Mouse (Mus musculus): ENCODE data around the gene Samd14. TPM values are rescaled to one million over a fixed set of nuclear protein-coding genes. Genes with fewer than 3 reads are reported as not detected.
A peak's percentile ranks its signal among the peaks of the same experiment; 100 is the strongest.
"Not testable (repeated sequence)": the region's sequence is repeated elsewhere in the genome, so short reads cannot be mapped to it uniquely, and the experiment has no call there.

Gene Samd14
- 20.3 and 22.1 TPM in 2 replicates for polyA plus RNA-seq (2014; fragmentation: Nextera tagmentation; extraction: Ambion mirVana)

GRCm38 (mm10) chr11:95009629-95010014 is at the start of gene Samd14:
Gene Samd14, plus strand, starts transcription at chr11:95009879.
- peak within 1 kb of the TSS; percentile 80 for H3K4me2 ChIP-seq (ENCODE audit: low read length)
- H3K9me3 ChIP-seq (ENCODE audit: control insufficient read depth, low read length), result no peaks in the 10 kb centered on the region
- H3K36me3 ChIP-seq (ENCODE audit: control insufficient read depth, insufficient read depth, low read length), result peaks cover 16% of the 10 kb centered on the region
- peak within 1 kb of the TSS; percentile 77 for H3K4me3 ChIP-seq (ENCODE audit: low read depth, low read length)
- peak within 1 kb of the TSS; percentile 95 for H3K27ac ChIP-seq (ENCODE audit: low read depth)
- ATAC-seq (replicated peaks; ENCODE audit: low FRiP score, low TSS enrichment, low read depth) (peak; percentile 49), DNase-seq (ENCODE audit: low spot score) (peak; percentile 87)
- H3K4me1 ChIP-seq (replicated peaks; ENCODE audit: control insufficient read depth, insufficient read depth, low read length), result peaks cover 43% of the 10 kb centered on the region
- peak within 1 kb of the TSS; percentile 87 for H3K9ac ChIP-seq (ENCODE audit: low read length)
- WGBS, result under 1% methylated on average over 32 of the region's 32 CpGs
- no peaks in the 10 kb centered on the region for H3K27me3 ChIP-seq (replicated peaks; ENCODE audit: control insufficient read depth, insufficient read depth, low read length)

GRCm38 (mm10) chr11:94962534-94963101 is 47.1 kb upstream of the Samd14 start:
- WGBS, result 57% methylated on average over 5 of the region's 5 CpGs
- H3K4me3 ChIP-seq (ENCODE audit: low read depth, low read length), result no peak overlapping the region
- H3K27me3 ChIP-seq (replicated peaks; ENCODE audit: control insufficient read depth, insufficient read depth, low read length), result no peaks in the 10 kb centered on the region
- H3K27ac ChIP-seq (ENCODE audit: low read depth), result no peak overlapping the region
- H3K36me3 ChIP-seq (ENCODE audit: control insufficient read depth, insufficient read depth, low read length), result no peaks in the 10 kb centered on the region
- ATAC-seq (replicated peaks; ENCODE audit: low FRiP score, low TSS enrichment, low read depth), result no peak
- H3K9me3 ChIP-seq (ENCODE audit: control insufficient read depth, low read length), result no peaks in the 10 kb centered on the region
- H3K9ac ChIP-seq (ENCODE audit: low read length), result no peak overlapping the region
- peaks cover 6% of the 10 kb centered on the region for H3K4me1 ChIP-seq (replicated peaks; ENCODE audit: control insufficient read depth, insufficient read depth, low read length)
- H3K4me2 ChIP-seq (ENCODE audit: low read length), result no peak overlapping the region
- no peak for DNase-seq (ENCODE audit: low spot score)

- no peak for ATAC-seq (replicated peaks; ENCODE audit: low FRiP score, low TSS enrichment, low read depth)
- DNase-seq (ENCODE audit: low spot score), result no peak
- Histone ChIP-seq H3K4me1 (replicated peaks; ENCODE audit: control insufficient read depth, insufficient read depth, low read length) (no peaks in the 10 kb centered on the region), H3K27me3 (replicated peaks; ENCODE audit: control insufficient read depth, insufficient read depth, low read length) (no peaks in the 10 kb centered on the region), H3K9ac (ENCODE audit: low read length) (no peak within 1 kb of the TSS), H3K4me2 (ENCODE audit: low read length) (no peak within 1 kb of the TSS), H3K4me3 (ENCODE audit: low read depth, low read length) (no peak within 1 kb of the TSS), H3K9me3 (ENCODE audit: control insufficient read depth, low read length) (no peaks in the 10 kb centered on the region), H3K36me3 (ENCODE audit: control insufficient read depth, insufficient read depth, low read length) (no peaks in the 10 kb centered on the region), H3K27ac (ENCODE audit: low read depth) (no peak within 1 kb of the TSS)
- WGBS, result 44% methylated on average over 4 of the region's 4 CpGs
Measured at GRCm38 (mm10) chr11:94967419-94967818, 42.3 kb upstream of the Samd14 start, which contains the start of gene Hils1. Gene Hils1, plus strand, starts transcription at chr11:94967593.

GRCm38 (mm10) chr11:94968187-94968586 is 41.5 kb upstream of the Samd14 start:
- no peak overlapping the region for H3K9ac ChIP-seq (ENCODE audit: low read length)
- 84% methylated on average over 7 of the region's 7 CpGs for WGBS

GRCm38 (mm10) chr11:94969709-94970108 is 40.0 kb upstream of the Samd14 start:
- not testable (repeated sequence) for H3K27ac ChIP-seq (ENCODE audit: low read depth); H3K4me3 ChIP-seq (ENCODE audit: low read depth, low read length)

More at GRCm38 (mm10) chr11:94968187-94968586, 41.5 kb upstream of the Samd14 start:
- H3K4me2 ChIP-seq (ENCODE audit: low read length), result no peak overlapping the region
- no peaks in the 10 kb centered on the region for H3K9me3 ChIP-seq (ENCODE audit: control insufficient read depth, low read length)
- H3K4me3 ChIP-seq (ENCODE audit: low read depth, low read length), result no peak overlapping the region
- ATAC-seq (replicated peaks; ENCODE audit: low FRiP score, low TSS enrichment, low read depth) (no peak), DNase-seq (ENCODE audit: low spot score) (no peak)
- no peaks in the 10 kb centered on the region for H3K36me3 ChIP-seq (ENCODE audit: control insufficient read depth, insufficient read depth, low read length)
- H3K27me3 ChIP-seq (replicated peaks; ENCODE audit: control insufficient read depth, insufficient read depth, low read length), result no peaks in the 10 kb centered on the region
- no peak overlapping the region for H3K27ac ChIP-seq (ENCODE audit: low read depth)
- no peaks in the 10 kb centered on the region for H3K4me1 ChIP-seq (replicated peaks; ENCODE audit: control insufficient read depth, insufficient read depth, low read length)

GRCm38 (mm10) chr11:94970210-94970943 is 39.3 kb upstream of the Samd14 start:
- ATAC-seq (replicated peaks; ENCODE audit: low FRiP score, low TSS enrichment, low read depth) (peak; percentile 57; the same call in 1 of the 2 replicates), DNase-seq (ENCODE audit: low spot score) (peak; percentile 85)

More at GRCm38 (mm10) chr11:94969709-94970108, 40.0 kb upstream of the Samd14 start:
- H3K27me3 ChIP-seq (replicated peaks; ENCODE audit: control insufficient read depth, insufficient read depth, low read length); ATAC-seq (replicated peaks; ENCODE audit: low FRiP score, low TSS enrichment, low read depth); H3K4me2 ChIP-seq (ENCODE audit: low read length); H3K4me1 ChIP-seq (replicated peaks; ENCODE audit: control insufficient read depth, insufficient read depth, low read length); H3K36me3 ChIP-seq (ENCODE audit: control insufficient read depth, insufficient read depth, low read length); DNase-seq (ENCODE audit: low spot score); H3K9ac ChIP-seq (ENCODE audit: low read length); H3K9me3 ChIP-seq (ENCODE audit: control insufficient read depth, low read length): not testable (repeated sequence)
- WGBS, result 91% methylated on average over 4 of the region's 4 CpGs

GRCm38 (mm10) chr11:94971895-94972615 is 37.6 kb upstream of the Samd14 start:
- DNase-seq (ENCODE audit: low spot score), result no peak
- no peaks in the 10 kb centered on the region for H3K27me3 ChIP-seq (replicated peaks; ENCODE audit: control insufficient read depth, insufficient read depth, low read length)
- H3K4me3 ChIP-seq (ENCODE audit: low read depth, low read length), result no peak overlapping the region
- no peaks in the 10 kb centered on the region for H3K9me3 ChIP-seq (ENCODE audit: control insufficient read depth, low read length)
- H3K4me1 ChIP-seq (replicated peaks; ENCODE audit: control insufficient read depth, insufficient read depth, low read length), result no peaks in the 10 kb centered on the region
- H3K36me3 ChIP-seq (ENCODE audit: control insufficient read depth, insufficient read depth, low read length), result no peaks in the 10 kb centered on the region
- no peak overlapping the region for H3K27ac ChIP-seq (ENCODE audit: low read depth)
- WGBS, result 71% methylated on average over 16 of the region's 16 CpGs
- no peak for ATAC-seq (replicated peaks; ENCODE audit: low FRiP score, low TSS enrichment, low read depth)
- no peak overlapping the region for H3K4me2 ChIP-seq (ENCODE audit: low read length)
- no peak overlapping the region for H3K9ac ChIP-seq (ENCODE audit: low read length)

More at GRCm38 (mm10) chr11:94970210-94970943, 39.3 kb upstream of the Samd14 start:
- no peaks in the 10 kb centered on the region for H3K4me1 ChIP-seq (replicated peaks; ENCODE audit: control insufficient read depth, insufficient read depth, low read length)
- no peak overlapping the region for H3K4me3 ChIP-seq (ENCODE audit: low read depth, low read length)
- H3K4me2 ChIP-seq (ENCODE audit: low read length), result no peak overlapping the region
- no peaks in the 10 kb centered on the region for H3K27me3 ChIP-seq (replicated peaks; ENCODE audit: control insufficient read depth, insufficient read depth, low read length)
- H3K9me3 ChIP-seq (ENCODE audit: control insufficient read depth, low read length), result no peaks in the 10 kb centered on the region
- no peak overlapping the region for H3K27ac ChIP-seq (ENCODE audit: low read depth)
- no peaks in the 10 kb centered on the region for H3K36me3 ChIP-seq (ENCODE audit: control insufficient read depth, insufficient read depth, low read length)
- 62% methylated on average over 15 of the region's 15 CpGs for WGBS
- no peak overlapping the region for H3K9ac ChIP-seq (ENCODE audit: low read length)

GRCm38 (mm10) chr11:94972887-94973286 is 36.8 kb upstream of the Samd14 start:
- ATAC-seq (replicated peaks; ENCODE audit: low FRiP score, low TSS enrichment, low read depth) (no peak), DNase-seq (ENCODE audit: low spot score) (no peak)
- Histone ChIP-seq H3K9me3 (ENCODE audit: control insufficient read depth, low read length) (no peaks in the 10 kb centered on the region), H3K4me1 (replicated peaks; ENCODE audit: control insufficient read depth, insufficient read depth, low read length) (no peaks in the 10 kb centered on the region), H3K9ac (ENCODE audit: low read length) (no peak overlapping the region), H3K27me3 (replicated peaks; ENCODE audit: control insufficient read depth, insufficient read depth, low read length) (no peaks in the 10 kb centered on the region), H3K27ac (ENCODE audit: low read depth) (no peak overlapping the region), H3K4me2 (ENCODE audit: low read length) (no peak overlapping the region), H3K4me3 (ENCODE audit: low read depth, low read length) (no peak overlapping the region), H3K36me3 (ENCODE audit: control insufficient read depth, insufficient read depth, low read length) (no peaks in the 10 kb centered on the region)
- 63% methylated on average over 5 of the region's 5 CpGs for WGBS
